Mouse (Mus musculus) heart, embryonic 15.5 days (tissue): Measurements from ENCODE around the gene Dnase2b. TPM values are rescaled to one million over a fixed set of nuclear protein-coding genes. Genes with fewer than 3 reads are reported as not detected.

Experiments
- ATAC-seq: fragments of 200-750 bp; cut with Nextera tagmentation; replicated peaks from 2 replicates; pipeline ENCODE4 v1.8.0; 2017; ENCODE audit warnings: low read depth, moderate TSS enrichment; ENCODE audit not compliant: insufficient number of reproducible peaks, insufficient read depth, low FRiP score
- H3K27ac ChIP-seq: fragments of 300-500 bp; sonication (generic); 2 replicates; pipeline ENCODE4 v1.5.1; 2015; ENCODE audit warnings: mild to moderate bottlenecking, inconsistent platforms
- H3K27me3 ChIP-seq: fragments of 300-500 bp; sonication (generic); 2 replicates; pipeline ENCODE4 v1.6.1; 2015; ENCODE audit warnings: inconsistent platforms
- H3K36me3 ChIP-seq: fragments of 300-500 bp; sonication (generic); 2 replicates; pipeline ENCODE4 v1.6.1; 2015; ENCODE audit warnings: mild to moderate bottlenecking, inconsistent platforms
- H3K4me1 ChIP-seq: fragments of 300-500 bp; sonication (generic); replicated peaks from 2 replicates; pipeline ENCODE4 v1.6.1; 2015; ENCODE audit warnings: inconsistent platforms
- H3K4me2 ChIP-seq: fragments of 300-500 bp; sonication (generic); 2 replicates; pipeline ENCODE4 v1.6.1; 2015; ENCODE audit warnings: inconsistent platforms, mild to moderate bottlenecking, moderate library complexity
- H3K4me3 ChIP-seq: fragments of 300-500 bp; sonication (generic); 2 replicates; pipeline ENCODE4 v1.5.1; 2015; ENCODE audit warnings: mild to moderate bottlenecking, inconsistent platforms
- H3K9ac ChIP-seq: fragments of 300-500 bp; sonication (generic); 2 replicates; pipeline ENCODE4 v1.6.1; 2015; ENCODE audit warnings: mild to moderate bottlenecking, inconsistent platforms
- H3K9me3 ChIP-seq: fragments of 300-500 bp; sonication (generic); replicated peaks from 2 replicates; pipeline ENCODE4 v1.6.1; 2016; ENCODE audit warnings: inconsistent platforms
- WGBS: fragments of 180-500 bp; shearing (Covaris S2); methylation state at CpG from one replicate; pipeline ENCODE4 v1.1.7; 2015; ENCODE audit warnings: mixed read lengths; 5-methylcytosine and 5-hydroxymethylcytosine counted together
- polyA plus RNA-seq: library from polyadenylated mRNA; unstranded; fragments of >200 nt; fragmentation: Nextera tagmentation; extraction: Ambion mirVana; gene quantifications from 2 replicates; pipeline ENCODE4 v1.2.1, GENCODE M21; 2015

Gene Dnase2b
- polyA plus RNA-seq, 1 experiment from 2014 or later = not detected

GRCm38 (mm10) chr3:146611261-146611660, 4.1 kb downstream of the Dnase2b start:
- 76% methylated on average over 4 of the region's 4 CpGs for WGBS

GRCm38 (mm10) chr3:146610322-146610721, 5.1 kb downstream of the Dnase2b start:
- 76% methylated on average over 10 of the region's 10 CpGs for WGBS

More at GRCm38 (mm10) chr3:146611261-146611660, 4.1 kb downstream of the Dnase2b start:
- Histone ChIP-seq H3K9me3 (no peaks in the 10 kb centered on the region), H3K36me3 (no peaks in the 10 kb centered on the region), H3K4me3 (no peak overlapping the region), H3K4me1 (no peaks in the 10 kb centered on the region), H3K4me2 (no peak overlapping the region), H3K9ac (no peak overlapping the region), H3K27me3 (no peaks in the 10 kb centered on the region), H3K27ac (no peak overlapping the region)
- no peak for ATAC-seq

GRCm38 (mm10) chr3:146607368-146607767, 8.0 kb downstream of the Dnase2b start:
- no peak overlapping the region for H3K4me2 ChIP-seq
- H3K9ac ChIP-seq = no peak overlapping the region
- no peaks in the 10 kb centered on the region for H3K9me3 ChIP-seq
- H3K27me3 ChIP-seq = no peaks in the 10 kb centered on the region
- H3K36me3 ChIP-seq = no peaks in the 10 kb centered on the region
- no peak overlapping the region for H3K27ac ChIP-seq
- H3K4me3 ChIP-seq = no peak overlapping the region
- no peak for ATAC-seq
- WGBS = 38% methylated on average over 1 of the region's 1 CpGs
- H3K4me1 ChIP-seq = 0 out of 2 replicates have a peak, but pooled peaks cover 6% of the 10 kb centered on the region

More at GRCm38 (mm10) chr3:146610322-146610721, 5.1 kb downstream of the Dnase2b start:
- Histone ChIP-seq H3K27me3 (no peaks in the 10 kb centered on the region), H3K9me3 (no peaks in the 10 kb centered on the region), H3K4me1 (0 out of 2 replicates have a peak, but pooled peaks cover under 1% of the 10 kb centered on the region), H3K4me3 (no peak overlapping the region), H3K4me2 (no peak overlapping the region), H3K36me3 (no peaks in the 10 kb centered on the region), H3K27ac (no peak overlapping the region), H3K9ac (no peak overlapping the region)
- ATAC-seq = no peak

GRCm38 (mm10) chr3:146604647-146605046, 10.7 kb downstream of the Dnase2b start:
- ATAC-seq = no peak
- 51% methylated on average over 9 of the region's 9 CpGs for WGBS
- Histone ChIP-seq H3K9me3 (no peaks in the 10 kb centered on the region), H3K4me1 (peaks cover 19% of the 10 kb centered on the region), H3K9ac (no peak overlapping the region), H3K27me3 (no peaks in the 10 kb centered on the region), H3K27ac (no peak overlapping the region), H3K4me3 (no peak overlapping the region), H3K4me2 (no peak overlapping the region), H3K36me3 (no peaks in the 10 kb centered on the region)

- Histone ChIP-seq H3K27me3 (no peaks in the 10 kb centered on the region), H3K36me3 (no peaks in the 10 kb centered on the region), H3K9ac (no peak overlapping the region), H3K4me3 (no peak overlapping the region), H3K4me2 (no peak overlapping the region), H3K4me1 (peaks cover 19% of the 10 kb centered on the region), H3K27ac (no peak overlapping the region), H3K9me3 (no peaks in the 10 kb centered on the region)
- 84% methylated on average over 3 of the region's 3 CpGs for WGBS
- no peak for ATAC-seq
These were observed 12.9 kb downstream of the Dnase2b start for GRCm38 (mm10) chr3:146602531-146602930.

GRCm38 (mm10) chr3:146601205-146601604, 14.2 kb downstream of the Dnase2b start:
- no peak overlapping the region for H3K4me2 ChIP-seq

GRCm38 (mm10) chr3:146599198-146599900, 16.0 kb downstream of the Dnase2b start:
- Histone ChIP-seq H3K27ac (no peak overlapping the region), H3K4me1 (peaks cover 13% of the 10 kb centered on the region), H3K9me3 (no peaks in the 10 kb centered on the region), H3K36me3 (no peaks in the 10 kb centered on the region), H3K4me3 (no peak overlapping the region), H3K9ac (no peak overlapping the region), H3K27me3 (no peaks in the 10 kb centered on the region), H3K4me2 (no peak overlapping the region)
- WGBS = 82% methylated on average over 6 of the region's 6 CpGs
- ATAC-seq = no peak

More at GRCm38 (mm10) chr3:146601205-146601604, 14.2 kb downstream of the Dnase2b start:
- no peaks in the 10 kb centered on the region for H3K27me3 ChIP-seq
- H3K27ac ChIP-seq = peak overlapping the region; percentile 32; the same call in 1 of the 2 replicates
- ATAC-seq = peak; percentile 74; the same call in 1 of the 2 replicates
- H3K4me1 ChIP-seq = peaks cover 19% of the 10 kb centered on the region
- H3K36me3 ChIP-seq = no peaks in the 10 kb centered on the region
- no peaks in the 10 kb centered on the region for H3K9me3 ChIP-seq
- no peak overlapping the region for H3K9ac ChIP-seq
- no peak overlapping the region for H3K4me3 ChIP-seq
- WGBS = 28% methylated on average over 2 of the region's 2 CpGs

- no peak for ATAC-seq
- no peaks in the 10 kb centered on the region for H3K27me3 ChIP-seq
- peaks cover 13% of the 10 kb centered on the region for H3K4me1 ChIP-seq
- no peak overlapping the region for H3K27ac ChIP-seq
- H3K36me3 ChIP-seq = no peaks in the 10 kb centered on the region
- no peaks in the 10 kb centered on the region for H3K9me3 ChIP-seq
- WGBS = 61% methylated on average over 6 of the region's 6 CpGs
- no peak overlapping the region for H3K9ac ChIP-seq
- no peak overlapping the region for H3K4me3 ChIP-seq
- H3K4me2 ChIP-seq = no peak overlapping the region
These were observed 17.0 kb downstream of the Dnase2b start for GRCm38 (mm10) chr3:146598411-146598810.

GRCm38 (mm10) chr3:146596864-146597263, 18.5 kb downstream of the Dnase2b start:
- no peaks in the 10 kb centered on the region for H3K27me3 ChIP-seq
- WGBS = 90% methylated on average over 7 of the region's 7 CpGs
- peaks cover 10% of the 10 kb centered on the region for H3K4me1 ChIP-seq
- ATAC-seq = no peak
- no peak overlapping the region for H3K27ac ChIP-seq
- H3K9me3 ChIP-seq = no peaks in the 10 kb centered on the region
- H3K36me3 ChIP-seq = no peaks in the 10 kb centered on the region
- no peak overlapping the region for H3K4me2 ChIP-seq
- H3K9ac ChIP-seq = no peak overlapping the region
- no peak overlapping the region for H3K4me3 ChIP-seq

GRCm38 (mm10) chr3:146596387-146596786, 19.0 kb downstream of the Dnase2b start:
- no peaks in the 10 kb centered on the region for H3K9me3 ChIP-seq
- H3K36me3 ChIP-seq = no peaks in the 10 kb centered on the region
- no peaks in the 10 kb centered on the region for H3K27me3 ChIP-seq
- H3K4me3 ChIP-seq = no peak overlapping the region
- 84% methylated on average over 8 of the region's 8 CpGs for WGBS
- H3K9ac ChIP-seq = no peak overlapping the region
- H3K4me2 ChIP-seq = no peak overlapping the region
- no peak for ATAC-seq
- no peak overlapping the region for H3K27ac ChIP-seq
- peaks cover 7% of the 10 kb centered on the region for H3K4me1 ChIP-seq

- H3K4me3 ChIP-seq = no peak overlapping the region
- H3K27me3 ChIP-seq = no peaks in the 10 kb centered on the region
- H3K4me2 ChIP-seq = no peak overlapping the region
- no peaks in the 10 kb centered on the region for H3K9me3 ChIP-seq
- no peak overlapping the region for H3K27ac ChIP-seq
- 65% methylated on average over 6 of the region's 6 CpGs for WGBS
- H3K36me3 ChIP-seq = no peaks in the 10 kb centered on the region
- no peaks in the 10 kb centered on the region for H3K4me1 ChIP-seq
- no peak overlapping the region for H3K9ac ChIP-seq
- no peak for ATAC-seq
These were observed 20.0 kb downstream of the Dnase2b start for GRCm38 (mm10) chr3:146595440-146595839.

- no peaks in the 10 kb centered on the region for H3K4me1 ChIP-seq
- ATAC-seq = no peak
- no peak overlapping the region for H3K4me2 ChIP-seq
- no peak overlapping the region for H3K4me3 ChIP-seq
- H3K9me3 ChIP-seq = no peaks in the 10 kb centered on the region
- WGBS = 67% methylated on average over 2 of the region's 2 CpGs
- H3K27me3 ChIP-seq = no peaks in the 10 kb centered on the region
- no peak overlapping the region for H3K27ac ChIP-seq
- H3K9ac ChIP-seq = no peak overlapping the region
- H3K36me3 ChIP-seq = no peaks in the 10 kb centered on the region
These were observed 23.8 kb downstream of the Dnase2b start for GRCm38 (mm10) chr3:146591601-146592000.
